Mouse (Mus musculus) neural tube, embryonic 13.5 days (tissue): ENCODE measurements around the gene Coq8b. TPM values are rescaled to one million over a fixed set of nuclear protein-coding genes. Genes with fewer than 3 reads are reported as not detected.

Source experiments
- ATAC-seq: fragments of 200-750 bp; cut with Nextera tagmentation; 2 replicates; pipeline ENCODE4 v1.8.0; 2017; ENCODE audit warnings: low read depth, mild to moderate bottlenecking, moderate TSS enrichment, moderate library complexity
- H3K27ac ChIP-seq: fragments of 300-500 bp; sonication (generic); replicated peaks from 2 replicates; pipeline ENCODE4 v1.5.1; 2015; ENCODE audit warnings: moderate library complexity, mild to moderate bottlenecking, inconsistent platforms
- H3K27me3 ChIP-seq: fragments of 300-500 bp; sonication (generic); 2 replicates; pipeline ENCODE4 v1.6.1; 2015; ENCODE audit warnings: mild to moderate bottlenecking, inconsistent platforms
- H3K36me3 ChIP-seq: fragments of 300-500 bp; sonication (generic); 2 replicates; pipeline ENCODE4 v1.6.1; 2015; ENCODE audit warnings: mild to moderate bottlenecking, inconsistent platforms
- H3K4me1 ChIP-seq: fragments of 300-500 bp; sonication (generic); replicated peaks from 2 replicates; pipeline ENCODE4 v1.6.1; 2015; ENCODE audit warnings: inconsistent platforms
- H3K4me2 ChIP-seq: fragments of 300-500 bp; sonication (generic); 2 replicates; pipeline ENCODE4 v1.6.1; 2015; ENCODE audit warnings: inconsistent platforms, mild to moderate bottlenecking, moderate library complexity
- H3K4me3 ChIP-seq: fragments of 300-500 bp; sonication (generic); 2 replicates; pipeline ENCODE4 v1.5.1; 2015; ENCODE audit warnings: mild to moderate bottlenecking, inconsistent platforms
- H3K9ac ChIP-seq: fragments of 300-500 bp; sonication (generic); 2 replicates; pipeline ENCODE4 v1.6.1; 2015; ENCODE audit warnings: moderate library complexity, mild to moderate bottlenecking, inconsistent platforms
- H3K9me3 ChIP-seq: fragments of 300-500 bp; sonication (generic); 2 replicates; pipeline ENCODE4 v1.6.1; 2016; ENCODE audit warnings: inconsistent platforms
- WGBS: fragments of 180-500 bp; shearing (Covaris S2); methylation state at CpG from one replicate; pipeline ENCODE4 v1.1.7; 2015; 5-methylcytosine and 5-hydroxymethylcytosine counted together
- microRNA counts: library from miRNA; unstranded; fragments of <30 nt; microRNA quantifications from one replicate; lab custom pipeline; 2016
- microRNA-seq: library from miRNA; unstranded; fragments of <30 nt; microRNA quantifications from one replicate; pipeline ENCODE4, GENCODE M21; 2016
- polyA plus RNA-seq: library from polyadenylated mRNA; unstranded; fragments of >200 nt; fragmentation: Nextera tagmentation; extraction: Ambion mirVana; gene quantifications from 2 replicates; pipeline ENCODE4 v1.2.1, GENCODE M21; 2015

Gene Coq8b
- polyA plus RNA-seq, 1 experiment from 2014 or later = 22.2 TPM

GRCm38 (mm10) chr7:27300351-27300750 is 67.5 kb downstream of the Coq8b start:
- ATAC-seq = no peak
- Histone ChIP-seq H3K9ac (no peak overlapping the region), H3K4me3 (no peak overlapping the region), H3K36me3 (no peaks in the 10 kb centered on the region), H3K4me2 (no peak overlapping the region), H3K27ac (no peak overlapping the region), H3K4me1 (no peaks in the 10 kb centered on the region), H3K9me3 (no peaks in the 10 kb centered on the region), H3K27me3 (peaks cover 12% of the 10 kb centered on the region)
- WGBS = 86% methylated on average over 4 of the region's 4 CpGs

GRCm38 (mm10) chr7:27300801-27301200 is 68.0 kb downstream of the Coq8b start:
- H3K9ac ChIP-seq = no peak overlapping the region
- 68% methylated on average over 5 of the region's 5 CpGs for WGBS
- peaks cover 12% of the 10 kb centered on the region for H3K27me3 ChIP-seq
- H3K27ac ChIP-seq = no peak overlapping the region
- H3K4me1 ChIP-seq = no peaks in the 10 kb centered on the region
- no peaks in the 10 kb centered on the region for H3K9me3 ChIP-seq
- H3K4me3 ChIP-seq = no peak overlapping the region
- no peaks in the 10 kb centered on the region for H3K36me3 ChIP-seq
- no peak for ATAC-seq
- no peak overlapping the region for H3K4me2 ChIP-seq

GRCm38 (mm10) chr7:27302172-27302571 is 69.3 kb downstream of the Coq8b start:
- no peak for ATAC-seq
- 10% methylated on average over 11 of the region's 11 CpGs for WGBS
- no peak overlapping the region for H3K9ac ChIP-seq

GRCm38 (mm10) chr7:27305091-27305730 is 72.4 kb downstream of the Coq8b start:
- Histone ChIP-seq H3K27me3 (peaks cover 29% of the 10 kb centered on the region), H3K9ac (no peak overlapping the region), H3K27ac (no peak overlapping the region), H3K4me1 (peaks cover 8% of the 10 kb centered on the region), H3K4me3 (no peak overlapping the region), H3K36me3 (no peaks in the 10 kb centered on the region), H3K4me2 (no peak overlapping the region), H3K9me3 (no peaks in the 10 kb centered on the region)
- no peak for ATAC-seq
- 89% methylated on average over 17 of the region's 17 CpGs for WGBS

More at GRCm38 (mm10) chr7:27302172-27302571, 69.3 kb downstream of the Coq8b start:
- Histone ChIP-seq H3K27ac (no peak overlapping the region), H3K4me3 (no peak overlapping the region), H3K36me3 (no peaks in the 10 kb centered on the region), H3K27me3 (peaks cover 12% of the 10 kb centered on the region), H3K9me3 (no peaks in the 10 kb centered on the region), H3K4me2 (no peak overlapping the region), H3K4me1 (no peaks in the 10 kb centered on the region)

DNA sequence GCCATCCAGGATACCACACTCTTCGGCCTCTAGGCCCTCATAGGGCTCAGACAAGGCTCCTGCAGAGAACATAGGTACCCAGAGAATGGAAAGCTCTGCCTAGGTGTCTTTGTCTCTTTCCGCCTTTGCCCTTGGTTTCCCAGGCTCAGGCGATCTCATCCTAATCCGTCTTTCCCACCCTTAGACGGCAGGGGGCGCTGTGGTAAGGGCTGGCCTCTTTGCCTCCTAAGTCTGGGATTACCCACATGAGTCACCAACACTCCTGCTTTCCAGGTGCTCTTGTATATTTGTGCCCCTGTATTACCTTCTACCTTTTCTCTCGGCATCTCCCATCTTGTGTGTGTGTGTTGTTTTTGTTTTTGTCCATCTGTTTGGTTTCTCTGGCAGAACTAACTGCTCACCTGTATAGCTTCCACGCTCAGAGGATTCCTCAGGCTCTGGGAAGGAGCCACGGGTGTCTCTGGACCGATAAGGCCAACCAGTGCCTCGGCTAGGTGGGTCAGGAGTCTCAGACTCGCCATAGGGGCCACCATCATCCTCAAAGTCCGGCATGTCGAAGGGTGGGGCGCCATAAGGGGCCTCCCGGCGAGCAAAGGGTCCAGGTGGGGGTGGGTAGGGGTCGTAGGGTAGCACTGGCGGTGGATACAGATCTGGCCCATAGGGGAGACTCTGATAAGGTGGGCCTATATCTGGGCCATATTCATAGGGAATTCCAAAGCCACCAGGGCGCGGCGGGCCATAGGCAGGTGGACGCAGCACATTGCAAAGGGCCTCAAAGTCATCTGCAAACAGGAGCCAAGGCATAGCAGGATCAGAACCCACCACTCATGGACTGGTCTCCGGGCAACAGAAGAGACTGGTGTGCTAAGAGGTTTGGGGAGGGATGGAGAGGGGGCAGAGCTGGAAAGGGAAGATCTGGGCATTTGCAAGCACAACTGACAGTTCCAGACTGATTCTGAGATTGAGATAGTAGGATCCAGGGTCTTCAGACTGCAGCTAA is 73.6 kb downstream of the Coq8b start:
- WGBS = 76% methylated on average over 24 of the region's 24 CpGs
- ATAC-seq = no peak

DNA sequence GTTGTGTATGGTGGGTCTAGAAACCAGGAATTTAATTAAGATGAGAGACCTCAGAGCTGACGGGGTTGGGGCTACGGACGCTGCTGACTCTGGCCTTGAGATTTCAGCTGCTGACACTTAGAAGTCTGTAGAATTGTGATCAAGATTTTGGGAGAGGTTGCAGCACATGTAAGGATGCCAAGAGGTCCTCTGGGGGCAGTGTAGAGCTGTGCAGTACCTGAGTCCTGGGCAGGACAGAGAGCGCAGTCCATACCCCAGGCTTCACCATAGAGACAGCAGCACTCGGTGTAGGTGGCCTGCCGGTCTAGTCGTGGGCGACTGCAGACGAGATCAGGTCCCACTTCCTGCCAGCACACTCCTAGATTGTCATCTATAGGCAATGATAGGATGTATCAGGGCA is 74.7 kb downstream of the Coq8b start:
- Histone ChIP-seq H3K27me3 (peaks cover 44% of the 10 kb centered on the region), H3K9me3 (no peaks in the 10 kb centered on the region), H3K9ac (no peak overlapping the region), H3K4me3 (no peak overlapping the region), H3K36me3 (no peaks in the 10 kb centered on the region), H3K4me2 (no peak overlapping the region), H3K4me1 (peaks cover 15% of the 10 kb centered on the region), H3K27ac (no peak overlapping the region)
- ATAC-seq = no peak
- WGBS = 64% methylated on average over 9 of the region's 9 CpGs

More for the DNA sequence above, 73.6 kb downstream of the Coq8b start:
- Histone ChIP-seq H3K27me3 (peaks cover 41% of the 10 kb centered on the region), H3K9me3 (no peaks in the 10 kb centered on the region), H3K4me2 (no peak overlapping the region), H3K4me1 (peaks cover 15% of the 10 kb centered on the region), H3K4me3 (no peak overlapping the region), H3K36me3 (no peaks in the 10 kb centered on the region), H3K9ac (no peak overlapping the region), H3K27ac (no peak overlapping the region)

MicroRNA genes within 50 kb of the gene (microRNA counts, 519-probe panel; counts per million panel counts)
- microRNA mmu-miR-1191 (lab: Ali Mortazavi, UCI) = not detected

Small RNA genes within 50 kb of the gene (microRNA-seq; reads per million reads assigned to microRNA genes)
- 3.0 reads per million, percentile 13 among the genes with 10 or more reads in this experiment for gene Mir1191

Other genes with a start within 250 kb of the Coq8b start
- gene Cyp2a12, start 203.9 kb upstream of the Coq8b start, polyA plus RNA-seq = not detected in 2 replicates
- gene Cyp2f2, start 113.1 kb upstream of the Coq8b start, polyA plus RNA-seq = not detected in 2 replicates
- 0.21 TPM in 1 of 2 replicates, not detected in the other for gene Cyp2t4, start 79.3 kb upstream of the Coq8b start, polyA plus RNA-seq
- 78.8 and 89.1 TPM in 2 replicates for gene Egln2, start 66.2 kb upstream of the Coq8b start, polyA plus RNA-seq
- 114 and 125 TPM in 2 replicates for gene Rab4b, start 54.1 kb upstream of the Coq8b start, polyA plus RNA-seq
- gene Gm21983, start 51.9 kb upstream of the Coq8b start, polyA plus RNA-seq = 0.35 TPM in 1 of 2 replicates, not detected in the other
- 9.7 and 13.9 TPM in 2 replicates for gene Mia, start 51.9 kb upstream of the Coq8b start, polyA plus RNA-seq
- 3.4 and 4.0 TPM in 2 replicates for gene BC024978, start 37.2 kb upstream of the Coq8b start, polyA plus RNA-seq
- gene Snrpa, start 36.8 kb upstream of the Coq8b start, polyA plus RNA-seq = 206 and 216 TPM in 2 replicates
- 5.1 and 7.5 TPM in 2 replicates for gene Itpkc, start 4.4 kb upstream of the Coq8b start, polyA plus RNA-seq
- 52.8 and 55.3 TPM in 2 replicates for gene Numbl, start 25.4 kb downstream of the Coq8b start, polyA plus RNA-seq
- 6.9 and 8.0 TPM in 2 replicates for gene Ltbp4, start 104.7 kb downstream of the Coq8b start, polyA plus RNA-seq
- 50.6 and 59.6 TPM in 2 replicates for gene Shkbp1, start 123.0 kb downstream of the Coq8b start, polyA plus RNA-seq
- gene Gm20479, start 124.4 kb downstream of the Coq8b start, polyA plus RNA-seq = not detected in 2 replicates
- gene Sptbn4, start 214.7 kb downstream of the Coq8b start, polyA plus RNA-seq = 1.7 and 2.8 TPM in 2 replicates
- gene Blvrb, start 215.0 kb downstream of the Coq8b start, polyA plus RNA-seq = 21.3 and 23.3 TPM in 2 replicates
- gene Sertad3, start 240.7 kb downstream of the Coq8b start, polyA plus RNA-seq = 16.7 and 16.8 TPM in 2 replicates